Mouse (Mus musculus) lung, embryonic 16.5 days (tissue): ENCODE data around the gene Orai1. TPM values are rescaled to one million over a fixed set of nuclear protein-coding genes. Genes with fewer than 3 reads are reported as not detected.

ENCODE experiments used
- ATAC-seq: fragments of 200-750 bp; cut with Nextera tagmentation; 2 replicates; pipeline ENCODE4 v1.8.0; 2017; ENCODE audit warnings: low read depth, mild to moderate bottlenecking, moderate library complexity
- H3K27ac ChIP-seq: fragments of 300-500 bp; sonication (generic); 2 replicates; pipeline ENCODE4 v1.5.1; 2014; ENCODE audit warnings: mild to moderate bottlenecking, control low read depth, low read length
- H3K27me3 ChIP-seq: fragments of 300-500 bp; sonication (generic); 2 replicates; pipeline ENCODE4 v1.6.1; 2014; ENCODE audit warnings: low read depth, low read length, mixed read lengths; ENCODE audit not compliant: control insufficient read depth, insufficient read depth
- H3K36me3 ChIP-seq: fragments of 300-500 bp; sonication (generic); 2 replicates; pipeline ENCODE4 v1.6.1; 2014; ENCODE audit warnings: low read length; ENCODE audit not compliant: control insufficient read depth, insufficient read depth
- H3K4me1 ChIP-seq: fragments of 300-500 bp; sonication (generic); replicated peaks from 2 replicates; pipeline ENCODE4 v1.6.1; 2014; ENCODE audit warnings: low read length, mixed read lengths; ENCODE audit not compliant: control insufficient read depth, insufficient read depth
- H3K4me2 ChIP-seq: fragments of 300-500 bp; sonication (generic); 2 replicates; pipeline ENCODE4 v1.6.1; 2014; ENCODE audit warnings: low read depth, low read length, control low read depth
- H3K4me3 ChIP-seq: fragments of 300-500 bp; sonication (generic); 2 replicates; pipeline ENCODE4 v1.5.1; 2014; ENCODE audit warnings: mild to moderate bottlenecking, low read length, control low read depth
- H3K9ac ChIP-seq: fragments of 300-500 bp; sonication (generic); 2 replicates; pipeline ENCODE4 v1.6.1; 2014; ENCODE audit warnings: low read length, control low read depth
- H3K9me3 ChIP-seq: fragments of 300-500 bp; sonication (generic); 2 replicates; pipeline ENCODE4 v1.6.1; 2016; ENCODE audit warnings: low read length; ENCODE audit not compliant: control insufficient read depth
- WGBS: fragments of 180-500 bp; shearing (Covaris S2); extraction: QIAGEN DNeasy Blood & Tissue Kit; methylation state at CpG from one replicate; pipeline ENCODE4 v1.1.7; 2014; 5-methylcytosine and 5-hydroxymethylcytosine counted together
- polyA plus RNA-seq: library from polyadenylated mRNA; unstranded; fragments of >200 nt; fragmentation: Nextera tagmentation; extraction: Ambion mirVana; gene quantifications from 2 replicates; pipeline ENCODE4 v1.2.1, GENCODE M21; 2015

The Orai1 gene
- polyA plus RNA-seq, 1 experiment from 2014 or later: 18.2 TPM

- ATAC-seq: no peak
- 89% methylated on average over 6 of the region's 6 CpGs for WGBS
Measured at GRCm38 (mm10) chr5:123010806-123011205, 4.1 kb upstream of the Orai1 start.

GRCm38 (mm10) chr5:123011705-123012104, 3.2 kb upstream of the Orai1 start:
- Histone ChIP-seq H3K9me3 (no peaks in the 10 kb centered on the region), H3K4me2 (no peak overlapping the region), H3K27ac (no peak overlapping the region), H3K27me3 (no peaks in the 10 kb centered on the region), H3K4me1 (peaks cover 24% of the 10 kb centered on the region), H3K9ac (no peak overlapping the region), H3K4me3 (no peak overlapping the region), H3K36me3 (no peaks in the 10 kb centered on the region)
- no peak for ATAC-seq
- WGBS: 94% methylated on average over 9 of the region's 9 CpGs

More at GRCm38 (mm10) chr5:123010806-123011205, 4.1 kb upstream of the Orai1 start:
- H3K9me3 ChIP-seq: no peaks in the 10 kb centered on the region
- H3K4me1 ChIP-seq: peaks cover 16% of the 10 kb centered on the region
- H3K27ac ChIP-seq: no peak overlapping the region
- no peaks in the 10 kb centered on the region for H3K27me3 ChIP-seq
- H3K9ac ChIP-seq: no peak overlapping the region
- H3K36me3 ChIP-seq: no peaks in the 10 kb centered on the region
- no peak overlapping the region for H3K4me3 ChIP-seq
- H3K4me2 ChIP-seq: no peak overlapping the region

GRCm38 (mm10) chr5:123013599-123014315, 1.1 kb upstream of the Orai1 start:
- H3K4me3 ChIP-seq: no peak overlapping the region
- peaks cover 36% of the 10 kb centered on the region for H3K4me1 ChIP-seq
- H3K9me3 ChIP-seq: no peaks in the 10 kb centered on the region
- no peak overlapping the region for H3K9ac ChIP-seq
- H3K4me2 ChIP-seq: no peak overlapping the region
- ATAC-seq: no peak
- H3K27ac ChIP-seq: no peak overlapping the region
- whole genome bisulfite sequencing: 54% methylated on average over 9 of the region's 9 CpGs
- H3K36me3 ChIP-seq: no peaks in the 10 kb centered on the region
- no peaks in the 10 kb centered on the region for H3K27me3 ChIP-seq

- ATAC-seq: peak; percentile 13
- peak overlapping the region; percentile 88 for H3K9ac ChIP-seq
- no peaks in the 10 kb centered on the region for H3K36me3 ChIP-seq
- H3K27ac ChIP-seq: peak overlapping the region; percentile 97
- 19% methylated on average over 8 of the region's 8 CpGs for WGBS
- no peaks in the 10 kb centered on the region for H3K9me3 ChIP-seq
- peak overlapping the region; percentile 86 for H3K4me3 ChIP-seq
- H3K27me3 ChIP-seq: no peaks in the 10 kb centered on the region
- H3K4me2 ChIP-seq: peak overlapping the region; percentile 78
- H3K4me1 ChIP-seq: peaks cover 38% of the 10 kb centered on the region
Measured at GRCm38 (mm10) chr5:123015915-123016314, 1.0 kb downstream of the Orai1 start.

- Histone ChIP-seq H3K27me3 (no peaks in the 10 kb centered on the region), H3K9ac (no peak overlapping the region), H3K27ac (no peak overlapping the region), H3K4me1 (peaks cover 38% of the 10 kb centered on the region), H3K36me3 (no peaks in the 10 kb centered on the region), H3K4me2 (peak overlapping the region; percentile 78; the same call in 1 of the 2 replicates), H3K4me3 (no peak overlapping the region), H3K9me3 (no peaks in the 10 kb centered on the region)
- WGBS: 64% methylated on average over 4 of the region's 4 CpGs
- ATAC-seq: no peak
Measured at GRCm38 (mm10) chr5:123017504-123017903, 2.6 kb downstream of the Orai1 start.

GRCm38 (mm10) chr5:123019336-123020016, 4.6 kb downstream of the Orai1 start:
- WGBS: 42% methylated on average over 10 of the region's 10 CpGs
- no peaks in the 10 kb centered on the region for H3K36me3 ChIP-seq
- H3K9me3 ChIP-seq: no peaks in the 10 kb centered on the region
- peaks cover 32% of the 10 kb centered on the region for H3K4me1 ChIP-seq
- H3K4me2 ChIP-seq: peak overlapping the region; percentile 30; the same call in 1 of the 2 replicates
- H3K9ac ChIP-seq: peak overlapping the region; percentile 23; the same call in 1 of the 2 replicates
- peak overlapping the region; percentile 40 for H3K27ac ChIP-seq
- no peaks in the 10 kb centered on the region for H3K27me3 ChIP-seq
- no peak overlapping the region for H3K4me3 ChIP-seq
- no peak for ATAC-seq

- peaks cover 31% of the 10 kb centered on the region for H3K4me1 ChIP-seq
- no peak for ATAC-seq
- no peak overlapping the region for H3K4me2 ChIP-seq
- no peak overlapping the region for H3K27ac ChIP-seq
- H3K9ac ChIP-seq: no peak overlapping the region
- no peak overlapping the region for H3K4me3 ChIP-seq
- 90% methylated on average over 5 of the region's 5 CpGs for WGBS
- H3K9me3 ChIP-seq: no peaks in the 10 kb centered on the region
- no peaks in the 10 kb centered on the region for H3K36me3 ChIP-seq
- H3K27me3 ChIP-seq: no peaks in the 10 kb centered on the region
Measured at GRCm38 (mm10) chr5:123020426-123020825, 5.6 kb downstream of the Orai1 start.

- Histone ChIP-seq H3K27ac (no peak overlapping the region), H3K4me1 (peaks cover 27% of the 10 kb centered on the region), H3K9me3 (no peaks in the 10 kb centered on the region), H3K4me3 (no peak overlapping the region), H3K9ac (no peak overlapping the region), H3K36me3 (no peaks in the 10 kb centered on the region), H3K27me3 (no peaks in the 10 kb centered on the region), H3K4me2 (no peak overlapping the region)
- no peak for ATAC-seq
- 80% methylated on average over 7 of the region's 7 CpGs for WGBS
Measured at GRCm38 (mm10) chr5:123021438-123021837, 6.6 kb downstream of the Orai1 start.

- no peak for ATAC-seq
- peaks cover 29% of the 10 kb centered on the region for H3K4me1 ChIP-seq
Measured at GRCm38 (mm10) chr5:123023049-123023448, 8.2 kb downstream of the Orai1 start.

More at GRCm38 (mm10) chr5:123023049-123023448, 8.2 kb downstream of the Orai1 start:
- 67% methylated on average over 6 of the region's 6 CpGs for whole genome bisulfite sequencing
- Histone ChIP-seq H3K9ac (no peak overlapping the region), H3K27ac (no peak overlapping the region), H3K36me3 (no peaks in the 10 kb centered on the region), H3K4me2 (no peak overlapping the region), H3K9me3 (no peaks in the 10 kb centered on the region), H3K27me3 (no peaks in the 10 kb centered on the region), H3K4me3 (no peak overlapping the region)
